Mouse (Mus musculus): ENCODE results near the gene Tfap4.

GRCm38 (mm10) chr16:4520673-4521072 lies 39.0 kb downstream of the Tfap4 start:
- TF ChIP-seq CTCF (IDR thresholded peaks at IDR 0.05; ENCODE audit: control insufficient read depth, insufficient read depth, insufficient replicate concordance, low read depth, low read length) (no peak), POLR2A (IDR thresholded peaks at IDR 0.05; ENCODE audit: control insufficient read depth, low read depth, low read length) (no peak)
